Mouse (Mus musculus): ENCODE measurements at regions not wholly inside any gene's neighbourhood (a gene's known extent, or its start where the extent isn't known, plus 50 kb on each side); places are given as distances from the start of the nearest gene placed in this dataset.

- no peak for ATAC-seq (ENCODE audit: low FRiP score)
- Histone ChIP-seq H3K9ac (no peak overlapping the region), H3K36me3 (no peaks in the 10 kb centered on the region), H3K27me3 (no peaks in the 10 kb centered on the region), H3K4me3 (no peak overlapping the region), H3K4me2 (no peak overlapping the region), H3K9me3 (no peaks in the 10 kb centered on the region), H3K4me1 (replicated peaks) (no peaks in the 10 kb centered on the region), H3K27ac (no peak overlapping the region)
- WGBS: 77% methylated on average over 8 of the region's 8 CpGs
Measured at GRCm38 (mm10) chr8:8770397-8770796, 80.1 kb upstream of the Arglu1 start.

- H3K36me3 ChIP-seq: no peaks in the 10 kb centered on the region
- no peaks in the 10 kb centered on the region for H3K27me3 ChIP-seq
- peak overlapping the region; percentile 63; the same call in 1 of the 2 replicates for H3K27ac ChIP-seq
- H3K4me3 ChIP-seq: no peak overlapping the region
- no peak overlapping the region for H3K9ac ChIP-seq
- H3K9me3 ChIP-seq: no peaks in the 10 kb centered on the region
- H3K4me2 ChIP-seq: no peak overlapping the region
- ATAC-seq (ENCODE audit: low FRiP score): 0 out of 2 replicates have a peak, but pooled peaks have one; percentile 39
- 61% methylated on average over 12 of the region's 12 CpGs for WGBS
- H3K4me1 ChIP-seq (replicated peaks): peaks cover 5% of the 10 kb centered on the region
Measured at GRCm38 (mm10) chr8:8762354-8762753, 72.0 kb upstream of the Arglu1 start.

GRCm38 (mm10) chr8:8758283-8758682, 68.0 kb upstream of the Arglu1 start:
- no peaks in the 10 kb centered on the region for H3K27me3 ChIP-seq
- H3K4me1 ChIP-seq (replicated peaks): peaks cover 9% of the 10 kb centered on the region
- H3K4me2 ChIP-seq: no peak overlapping the region
- H3K9ac ChIP-seq: no peak overlapping the region
- no peaks in the 10 kb centered on the region for H3K36me3 ChIP-seq
- no peak overlapping the region for H3K27ac ChIP-seq
- WGBS: 82% methylated on average over 8 of the region's 8 CpGs
- ATAC-seq (ENCODE audit: low FRiP score): no peak
- no peak overlapping the region for H3K4me3 ChIP-seq
- no peaks in the 10 kb centered on the region for H3K9me3 ChIP-seq

DNA sequence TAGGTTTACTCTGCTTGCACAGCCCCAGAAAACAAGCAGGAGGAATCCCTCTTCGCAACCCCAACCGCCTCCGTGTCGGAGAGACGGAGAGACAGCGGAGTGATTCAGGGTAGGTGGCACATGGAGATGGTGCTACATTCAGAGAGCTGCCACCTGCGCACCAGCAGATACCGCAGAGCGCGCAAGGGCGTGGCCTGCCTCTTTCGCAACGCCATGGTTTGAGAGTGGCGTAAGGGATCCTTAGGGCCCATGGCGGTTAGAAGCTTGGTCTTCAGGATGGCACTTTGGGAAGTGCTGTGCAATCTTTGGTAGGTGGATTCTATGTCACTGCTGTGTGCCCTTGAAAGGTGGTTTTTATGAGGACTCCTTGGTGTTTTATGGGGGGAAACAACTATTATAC, 60.9 kb upstream of the Arglu1 start:
- Histone ChIP-seq H3K9ac (no peak overlapping the region), H3K9me3 (no peaks in the 10 kb centered on the region), H3K36me3 (no peaks in the 10 kb centered on the region), H3K27me3 (no peaks in the 10 kb centered on the region), H3K27ac (no peak overlapping the region), H3K4me2 (no peak overlapping the region), H3K4me1 (replicated peaks) (0 out of 2 replicates have a peak, but pooled peaks cover 4% of the 10 kb centered on the region), H3K4me3 (no peak overlapping the region)
- ATAC-seq (ENCODE audit: low FRiP score): no peak
- 93% methylated on average over 15 of the region's 15 CpGs for WGBS

DNA sequence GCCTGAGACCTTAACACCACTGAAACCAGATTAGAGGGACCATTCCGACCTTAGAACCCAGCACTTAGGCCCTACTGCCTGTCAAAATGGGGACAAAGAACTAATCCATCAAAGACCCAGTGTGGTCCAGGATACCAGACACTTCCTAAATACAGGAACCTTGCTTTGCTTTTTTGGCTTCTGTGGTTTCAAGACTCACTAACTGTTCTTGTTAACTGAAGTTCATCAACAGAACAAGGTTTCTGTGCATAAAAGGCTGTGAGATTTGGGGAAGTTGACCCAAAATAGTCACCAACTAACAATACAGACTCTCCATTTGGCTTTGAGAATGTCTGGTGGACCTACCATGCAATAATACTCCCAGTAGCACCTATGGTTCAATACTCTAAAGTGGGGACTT, 56.4 kb upstream of the Arglu1 start:
- H3K4me2 ChIP-seq: no peak overlapping the region
- WGBS: 67% methylated on average over 1 of the region's 1 CpGs
- H3K9ac ChIP-seq: no peak overlapping the region
- H3K9me3 ChIP-seq: no peaks in the 10 kb centered on the region
- H3K27me3 ChIP-seq: no peaks in the 10 kb centered on the region
- H3K27ac ChIP-seq: no peak overlapping the region
- H3K4me1 ChIP-seq (replicated peaks): no peaks in the 10 kb centered on the region
- ATAC-seq (ENCODE audit: low FRiP score): no peak
- no peak overlapping the region for H3K4me3 ChIP-seq
- no peaks in the 10 kb centered on the region for H3K36me3 ChIP-seq

DNA sequence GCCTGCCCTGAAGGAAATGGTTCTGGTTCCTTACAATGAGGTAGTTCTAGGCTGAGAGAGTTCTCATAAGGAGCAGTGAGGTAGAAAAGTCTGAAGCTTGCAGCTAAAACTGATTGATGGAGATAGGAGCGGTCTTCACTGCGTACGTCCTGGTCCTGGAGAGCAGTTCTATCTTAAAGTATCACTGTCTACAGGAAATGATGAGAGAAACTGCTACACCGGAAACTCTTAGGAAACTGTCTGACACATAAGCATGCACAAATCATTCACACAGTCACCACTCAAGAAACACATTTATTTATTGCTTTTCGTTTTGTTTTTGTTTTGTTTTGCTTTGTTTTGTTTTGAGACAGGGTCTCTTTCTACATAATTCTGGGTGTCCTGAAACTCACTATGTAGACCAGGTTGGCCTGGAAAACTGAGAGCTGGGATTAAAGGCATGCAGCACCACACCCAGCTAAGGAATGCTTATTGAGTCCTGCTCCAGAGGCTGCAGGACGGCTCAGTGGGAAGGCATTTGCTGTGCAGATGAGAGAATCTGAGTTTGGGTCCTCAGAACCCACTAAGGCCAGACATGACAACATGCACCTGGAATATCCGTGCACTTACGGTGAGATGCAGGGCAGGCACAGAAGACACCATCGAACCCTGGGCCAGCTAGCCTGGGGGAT, 55.4 kb upstream of the Arglu1 start:
- H3K4me2 ChIP-seq: no peak overlapping the region
- H3K27me3 ChIP-seq: no peaks in the 10 kb centered on the region
- H3K4me1 ChIP-seq (replicated peaks): no peaks in the 10 kb centered on the region
- H3K36me3 ChIP-seq: no peaks in the 10 kb centered on the region
- H3K9me3 ChIP-seq: no peaks in the 10 kb centered on the region
- H3K9ac ChIP-seq: no peak overlapping the region
- no peak overlapping the region for H3K4me3 ChIP-seq
- H3K27ac ChIP-seq: no peak overlapping the region
- ATAC-seq (ENCODE audit: low FRiP score): no peak
- 93% methylated on average over 9 of the region's 9 CpGs for WGBS
